Mouse (Mus musculus) kidney, postnatal 0 days (tissue): ENCODE measurements at regions not wholly inside any gene's neighbourhood (a gene's known extent, or its start where the extent isn't known, plus 50 kb on each side); places are given as distances from the start of the nearest gene placed in this dataset.

Experiments
- ATAC-seq: fragments of 200-750 bp; cut with Nextera tagmentation; replicated peaks from 2 replicates; pipeline ENCODE4 v1.8.0; 2017; ENCODE audit warnings: low read depth, moderate number of reproducible peaks, moderate TSS enrichment, moderate library complexity; ENCODE audit not compliant: low FRiP score
- DNase-seq: peaks from one replicate; pipeline ENCODE4 v3.0.0-alpha.2; 2016; ENCODE audit warnings: low spot score
- H3K27ac ChIP-seq: fragments of 300-500 bp; sonication (generic); 2 replicates; pipeline ENCODE4 v1.5.1; 2014; ENCODE audit warnings: mild to moderate bottlenecking
- H3K27me3 ChIP-seq: fragments of 300-500 bp; sonication (generic); 2 replicates; pipeline ENCODE4 v1.6.1; 2014; ENCODE audit warnings: low read length, mixed read lengths; ENCODE audit not compliant: insufficient read depth
- H3K36me3 ChIP-seq: fragments of 300-500 bp; sonication (generic); 2 replicates; pipeline ENCODE4 v1.6.1; 2014; ENCODE audit warnings: low read length, mixed read lengths; ENCODE audit not compliant: insufficient read depth
- H3K4me1 ChIP-seq: fragments of 300-500 bp; sonication (generic); replicated peaks from 2 replicates; pipeline ENCODE4 v1.6.1; 2014; ENCODE audit warnings: antibody characterized with exemption, low read length, mixed read lengths; ENCODE audit not compliant: insufficient read depth
- H3K4me2 ChIP-seq: fragments of 300-500 bp; sonication (generic); 2 replicates; pipeline ENCODE4 v1.6.1; 2014; ENCODE audit warnings: mild to moderate bottlenecking, low read length, moderate library complexity, mixed read lengths
- H3K4me3 ChIP-seq: fragments of 300-500 bp; sonication (generic); replicated peaks from 2 replicates; pipeline ENCODE4 v1.5.1; 2014; ENCODE audit warnings: low read depth, low read length
- H3K9ac ChIP-seq: fragments of 300-500 bp; sonication (generic); 2 replicates; pipeline ENCODE4 v1.6.1; 2014; ENCODE audit warnings: low read depth, low read length
- H3K9me3 ChIP-seq: fragments of 300-500 bp; sonication (generic); replicated peaks from 2 replicates; pipeline ENCODE4 v1.6.1; 2016; ENCODE audit warnings: low read length, inconsistent platforms, mixed read lengths
- CTCF ChIP-seq: IDR thresholded peaks from 2 replicates; pipeline ENCODE4 v1.5.1; 2016; ENCODE audit warnings: antibody characterized with exemption, low read depth, mild to moderate bottlenecking, moderate library complexity
- WGBS: fragments of 180-500 bp; shearing (Covaris S2); extraction: QIAGEN DNeasy Blood & Tissue Kit; methylation state at CpG from one replicate; pipeline ENCODE4 v1.1.7; 2014; 5-methylcytosine and 5-hydroxymethylcytosine counted together

DNA sequence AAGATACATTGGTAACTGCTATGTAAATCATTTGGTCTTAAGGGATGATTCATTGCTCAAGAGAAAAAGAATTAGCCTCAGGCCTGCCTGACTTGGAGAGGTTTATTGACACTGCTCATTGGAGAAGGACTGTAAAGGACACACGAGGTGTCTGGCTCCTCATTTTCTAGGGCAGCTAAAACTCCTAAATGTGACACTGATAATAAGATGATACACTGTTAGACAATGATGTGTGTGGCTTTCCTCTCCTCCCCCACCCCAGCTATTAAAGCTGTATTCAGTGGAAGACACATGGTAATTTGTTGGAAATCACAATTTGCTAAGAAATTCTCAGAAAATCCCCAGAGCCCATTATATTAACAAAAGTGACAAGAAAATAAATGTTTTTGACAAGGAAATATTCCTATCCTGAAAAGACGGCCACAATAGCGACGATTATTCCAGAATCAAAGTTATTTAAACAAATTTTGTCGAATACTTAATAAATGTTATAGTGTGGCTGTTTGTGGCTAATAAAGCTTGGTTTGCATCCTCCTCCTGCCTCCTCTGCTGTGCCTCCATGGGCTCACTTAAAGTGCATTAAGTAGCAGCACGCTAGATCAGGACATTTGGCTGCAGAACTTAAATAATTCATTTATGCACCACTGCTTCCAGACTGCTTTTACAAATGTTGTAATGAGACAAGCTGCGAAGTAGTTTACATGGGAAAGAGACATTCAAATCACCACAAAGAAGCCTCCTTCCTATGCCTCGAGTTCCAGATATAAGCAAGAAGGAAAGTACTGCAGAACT lies 360.0 kb upstream of the Etaa1 start:
- Histone ChIP-seq H3K27me3 (no peaks in the 10 kb centered on the region), H3K36me3 (no peaks in the 10 kb centered on the region), H3K4me2 (no peak overlapping the region), H3K4me1 (no peaks in the 10 kb centered on the region), H3K4me3 (no peak overlapping the region), H3K9me3 (no peaks in the 10 kb centered on the region), H3K9ac (no peak overlapping the region), H3K27ac (no peak overlapping the region)
- WGBS = 43% methylated on average over 8 of the region's 8 CpGs
- no peak for TF ChIP-seq CTCF
- ATAC-seq (no peak), DNase-seq (no peak)

DNA sequence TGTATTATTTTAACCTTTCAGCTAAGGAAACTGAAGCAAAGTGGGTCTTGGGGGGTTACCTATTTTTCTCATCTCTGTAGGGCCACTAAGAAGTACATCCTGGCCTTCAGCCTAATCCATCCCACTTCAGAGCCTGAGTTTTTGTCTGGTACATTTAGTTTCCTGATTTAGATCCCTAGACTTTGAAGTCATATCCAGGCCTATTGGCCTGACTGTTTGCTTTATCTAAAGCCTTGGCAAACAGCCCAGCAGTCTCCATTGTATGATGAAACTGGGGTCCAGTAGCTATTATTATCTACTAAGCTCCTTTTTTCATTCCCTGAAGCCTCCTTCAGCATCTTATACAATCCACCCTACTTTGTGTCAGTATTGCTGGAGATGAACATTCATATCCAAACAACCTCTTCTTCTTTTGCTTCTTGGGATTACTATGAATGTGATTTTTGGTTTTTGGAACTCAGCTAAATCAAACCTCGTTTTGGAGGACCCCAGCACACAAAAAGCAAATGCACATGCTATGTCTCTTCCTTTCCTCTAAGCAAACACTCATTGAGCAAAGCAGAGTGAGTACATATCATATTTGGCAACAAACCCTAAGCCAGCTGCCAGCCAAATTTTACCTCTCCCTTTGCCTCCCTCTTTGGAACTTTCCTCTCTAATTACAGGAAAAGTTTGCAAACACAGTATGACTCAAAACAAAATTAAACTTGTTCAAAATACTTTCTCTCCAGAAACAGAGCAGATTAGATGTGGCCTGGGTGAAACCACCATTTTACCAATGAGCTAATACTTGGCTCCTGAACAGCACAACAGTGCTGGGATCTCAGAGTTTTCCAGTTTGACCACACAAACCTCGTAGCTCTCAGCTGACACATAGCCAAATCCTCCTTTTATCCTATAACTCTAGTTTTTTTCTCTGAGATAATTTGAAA lies 342.8 kb upstream of the Etaa1 start:
- no peak overlapping the region for H3K9ac ChIP-seq
- TF ChIP-seq CTCF = no peak
- no peaks in the 10 kb centered on the region for H3K4me1 ChIP-seq
- no peaks in the 10 kb centered on the region for H3K36me3 ChIP-seq
- H3K4me2 ChIP-seq = no peak overlapping the region
- no peak overlapping the region for H3K27ac ChIP-seq
- no peaks in the 10 kb centered on the region for H3K27me3 ChIP-seq
- no peak overlapping the region for H3K4me3 ChIP-seq
- DNase-seq (peak; percentile 74), ATAC-seq (no peak)
- WGBS = 47% methylated on average over 2 of the region's 2 CpGs
- no peaks in the 10 kb centered on the region for H3K9me3 ChIP-seq

DNA sequence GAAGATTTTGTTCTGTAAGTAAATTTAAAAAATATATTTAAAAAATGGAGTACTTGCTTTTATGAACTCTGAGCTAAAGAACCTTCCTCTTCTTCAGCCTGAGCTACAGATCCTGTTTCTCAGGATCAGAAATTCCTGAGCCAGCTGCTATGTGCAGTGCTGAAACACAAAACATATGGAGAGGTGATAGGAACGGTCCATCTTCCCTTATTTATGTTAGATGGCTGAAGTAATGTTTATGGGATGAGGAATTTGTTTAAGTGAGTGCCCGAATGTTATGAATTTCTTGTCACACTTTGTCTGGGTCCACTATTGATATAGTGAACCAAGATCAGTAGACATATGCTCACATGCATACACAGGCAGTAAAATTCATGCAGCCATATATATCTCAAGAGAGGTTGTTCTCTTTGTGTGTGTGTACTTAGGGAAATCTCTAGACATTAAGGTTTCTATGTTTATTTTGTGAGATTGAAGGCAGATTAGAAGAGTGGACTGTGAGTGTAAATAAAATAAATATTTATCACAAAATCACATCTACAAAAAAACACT lies 325.0 kb upstream of the Etaa1 start:
- no peaks in the 10 kb centered on the region for H3K27me3 ChIP-seq
- no peaks in the 10 kb centered on the region for H3K36me3 ChIP-seq
- DNase-seq (no peak), ATAC-seq (no peak)
- H3K9ac ChIP-seq = no peak overlapping the region
- H3K27ac ChIP-seq = no peak overlapping the region
- H3K9me3 ChIP-seq = no peaks in the 10 kb centered on the region
- no peak overlapping the region for H3K4me3 ChIP-seq
- H3K4me2 ChIP-seq = no peak overlapping the region
- WGBS = 52% methylated on average over 2 of the region's 2 CpGs
- no peak for TF ChIP-seq CTCF
- no peaks in the 10 kb centered on the region for H3K4me1 ChIP-seq

DNA sequence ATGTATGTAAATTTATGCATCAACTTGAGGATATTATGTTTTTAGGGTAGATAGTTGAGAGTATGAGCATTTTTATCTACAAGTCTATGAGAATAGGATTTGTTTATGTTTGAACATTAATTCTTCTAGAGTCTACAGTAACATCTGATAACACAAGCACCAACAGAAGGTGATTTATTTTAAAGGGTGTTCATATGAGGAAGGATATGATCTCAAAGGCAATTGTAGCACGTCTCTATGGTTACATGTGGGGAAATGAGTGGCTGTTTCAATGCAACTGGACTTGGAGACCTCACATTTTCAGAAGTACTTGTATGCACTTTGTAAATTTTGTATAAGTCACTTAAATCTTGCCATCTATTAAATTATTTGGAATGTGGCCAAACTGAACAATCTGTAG lies 318.7 kb upstream of the Etaa1 start:
- 48% methylated on average over 1 of the region's 1 CpGs for WGBS
- H3K36me3 ChIP-seq = no peaks in the 10 kb centered on the region
- no peak overlapping the region for H3K4me2 ChIP-seq
- no peak overlapping the region for H3K27ac ChIP-seq
- ATAC-seq = no peak
- no peaks in the 10 kb centered on the region for H3K27me3 ChIP-seq
- no peak for TF ChIP-seq CTCF
- H3K9ac ChIP-seq = no peak overlapping the region
- no peaks in the 10 kb centered on the region for H3K4me1 ChIP-seq
- H3K4me3 ChIP-seq = no peak overlapping the region
- H3K9me3 ChIP-seq = no peaks in the 10 kb centered on the region
- DNase-seq = no peak

DNA sequence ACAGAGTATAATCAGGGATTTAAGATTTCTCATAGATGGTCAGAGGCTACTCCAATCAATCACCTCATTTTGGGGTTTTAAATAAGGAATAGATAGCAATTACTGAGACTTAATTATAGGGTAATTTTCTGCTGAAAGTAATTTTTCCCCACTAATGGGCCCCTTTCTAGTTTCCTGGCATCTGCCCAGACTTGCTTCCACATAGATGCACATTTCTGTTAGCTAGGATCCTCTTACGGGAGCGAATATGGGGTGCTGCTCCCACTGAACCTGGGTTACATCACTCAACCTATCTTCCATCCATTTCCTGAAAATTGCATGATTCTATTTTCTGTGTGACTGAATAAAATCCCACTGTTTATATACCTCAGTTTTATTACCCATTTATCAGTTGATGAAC lies 312.5 kb upstream of the Etaa1 start:
- no peak for ATAC-seq
- 97% methylated on average over 2 of the region's 2 CpGs for WGBS

DNA sequence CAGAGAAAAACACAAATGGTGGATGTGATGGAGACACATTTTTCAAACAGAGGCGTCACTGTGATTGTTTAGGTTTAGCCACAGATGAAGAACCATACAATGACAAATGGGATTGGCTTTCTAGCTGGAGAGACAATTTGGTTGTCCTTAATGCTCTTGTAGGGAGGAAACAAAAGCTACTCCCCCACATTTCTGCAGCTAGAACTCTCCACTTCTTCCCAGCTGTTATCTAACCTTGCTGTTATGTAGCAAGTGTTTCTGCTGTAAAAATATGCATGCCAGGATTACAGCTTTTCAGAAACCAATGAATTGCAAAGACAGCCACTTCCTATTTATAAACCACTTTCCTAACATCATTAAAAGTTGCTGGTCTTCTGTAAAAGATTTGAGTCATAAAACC lies 309.2 kb upstream of the Etaa1 start:
- ATAC-seq (no peak), DNase-seq (peak; percentile 22)
- H3K4me2 ChIP-seq = no peak overlapping the region
- no peak overlapping the region for H3K27ac ChIP-seq
- no peaks in the 10 kb centered on the region for H3K36me3 ChIP-seq
- H3K4me1 ChIP-seq = no peaks in the 10 kb centered on the region
- TF ChIP-seq CTCF = no peak
- WGBS = 21% methylated on average over 1 of the region's 1 CpGs
- no peaks in the 10 kb centered on the region for H3K27me3 ChIP-seq
- H3K9ac ChIP-seq = no peak overlapping the region
- no peak overlapping the region for H3K4me3 ChIP-seq
- no peaks in the 10 kb centered on the region for H3K9me3 ChIP-seq

More for the DNA sequence above, 312.5 kb upstream of the Etaa1 start:
- Histone ChIP-seq H3K27ac (no peak overlapping the region), H3K9ac (no peak overlapping the region), H3K9me3 (no peaks in the 10 kb centered on the region), H3K27me3 (no peaks in the 10 kb centered on the region), H3K4me1 (no peaks in the 10 kb centered on the region), H3K4me2 (no peak overlapping the region), H3K36me3 (no peaks in the 10 kb centered on the region), H3K4me3 (no peak overlapping the region)
- TF ChIP-seq CTCF = no peak
- no peak for DNase-seq
